Mouse (Mus musculus): ENCODE data around the gene Pced1b. TPM values are rescaled to one million over a fixed set of nuclear protein-coding genes. Genes with fewer than 3 reads are reported as not detected.

Pced1b gene
- 2.1 and 3.0 TPM in 2 replicates for polyA plus RNA-seq (2021; fragmentation: Nextera tagmentation)
- long read RNA-seq, experiment 1, partial matches to known transcripts, result 0 of 1 reads
- long read RNA-seq, experiment 1, other reads (novel, unspliced or antisense), result 1 of 1 reads
- long read RNA-seq, experiment 2, partial matches to known transcripts, result 0 of 3 reads
- long read RNA-seq, experiment 2, other reads (novel, unspliced or antisense), result 2 of 3 reads

DNA sequence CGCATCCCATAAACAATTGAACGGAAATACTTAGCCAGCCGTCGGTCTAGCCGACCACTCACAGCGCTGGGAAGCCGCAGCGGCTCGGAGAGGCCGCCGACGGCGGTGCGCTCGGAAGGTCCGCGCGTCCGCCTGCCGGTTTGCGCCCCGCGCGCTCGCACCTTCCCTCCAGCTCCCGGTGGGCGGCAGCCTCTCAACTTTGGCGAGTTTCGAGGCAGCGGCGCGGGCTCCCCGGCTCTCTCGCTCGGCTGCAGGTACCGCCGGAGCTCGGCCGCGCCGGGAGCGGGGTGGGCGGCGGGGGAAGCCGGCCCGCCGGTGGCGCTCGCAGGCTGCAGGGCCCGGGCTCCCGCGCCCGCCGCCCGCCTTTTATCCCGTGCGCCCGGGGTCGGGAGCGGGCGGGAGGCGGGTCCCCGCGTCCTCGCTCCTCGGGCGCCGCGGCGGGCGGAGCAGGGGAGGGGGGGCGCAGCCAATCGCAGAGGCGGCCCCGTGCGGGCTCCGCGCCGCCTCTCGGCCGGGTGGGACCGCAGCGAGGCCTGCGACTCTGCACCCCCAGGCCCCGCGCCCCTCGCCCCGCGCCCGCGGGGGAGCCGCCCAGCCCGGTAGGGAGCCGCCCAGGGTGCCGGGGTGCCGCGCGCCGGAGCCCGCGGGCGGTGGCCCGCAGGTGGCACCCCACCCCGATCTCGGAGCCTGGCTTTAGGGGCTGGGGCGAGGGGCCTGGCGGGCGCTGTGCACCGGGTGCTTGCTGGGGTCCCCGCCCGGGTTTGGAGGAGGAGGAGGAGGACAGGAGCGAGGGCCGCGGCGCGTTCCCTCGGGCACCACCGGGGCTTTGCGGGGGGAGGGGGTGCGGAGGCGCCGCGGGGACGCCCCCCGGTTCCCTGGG lies at the start of gene Pced1b, which contains the start of gene Amigo2:
Pced1b (plus strand) TSS at position 197 of the 880 bp plus-strand sequence.
Amigo2 (minus strand) TSS at position 377 of the 880 bp plus-strand sequence.

Other genes starting within 250 kb of the Pced1b start
- 0.41 and 0.46 TPM in 2 replicates for gene Slc38a4, start 191.2 kb upstream of the Pced1b start, polyA plus RNA-seq (2021; fragmentation: Nextera tagmentation)
- 19.3 and 22.9 TPM in 2 replicates for gene Amigo2, start 180 bp downstream of the Pced1b start, polyA plus RNA-seq (2021; fragmentation: Nextera tagmentation)